Mouse (Mus musculus) myocyte (in vitro differentiated cells): Measurements from ENCODE around the gene Apof.
"Not testable (repeated sequence)": the region's sequence is repeated elsewhere in the genome, so short reads cannot be mapped to it uniquely, and the experiment has no call there.

ENCODE experiments used
- E2F4 ChIP-seq: IDR thresholded peaks from one replicate; pipeline ENCODE4 v1.6.1; 2011; ENCODE audit warnings: mild to moderate bottlenecking, control low read depth, moderate library complexity; ENCODE audit not compliant: insufficient read depth
- POLR2A ChIP-seq: IDR thresholded peaks from one replicate; pipeline ENCODE4 v1.6.1; 2011; ENCODE audit warnings: low read depth, mild to moderate bottlenecking, control low read depth, moderate library complexity; ENCODE audit not compliant: insufficient read length

GRCm38 (mm10) chr10:128290594-128290993 lies 22.1 kb downstream of the Apof start:
- not testable (repeated sequence) for TF ChIP-seq E2F4, POLR2A
